ENCODE assay signal across 8 mouse cellular contexts in genomic region chr17:24163176-24163962, GRCm38 (mm10). TPM values are rescaled to one million over a fixed set of nuclear protein-coding genes. Genes with fewer than 3 reads are reported as not detected.
DNase-seq lines count a peak whose midpoint lies in the region; ATAC-seq lines count a peak whose summit lies in the region.

Gene Amdhd2, minus strand, starts transcription at chr17:24163766.

- peak; percentile 97 for DNase-seq in adipocyte (ENCODE audit: low spot score)
- peak; percentile 100 for DNase-seq in embryo, embryonic 10 days (ENCODE audit: low spot score)
- peak; percentile 99 for DNase-seq in gastrocnemius, postnatal 10 days
- peak; percentile 96 for DNase-seq in induced T-regulatory cell, adult 2 months (ENCODE audit: low read depth)
- peak; percentile 94 to 99 for DNase-seq in left cerebral cortex, adult 9 months (ENCODE audit: low spot score in 2 of 2)
- DNase-seq in right cerebral cortex, postnatal 14 days = peak; percentile 99
- DNase-seq in urinary bladder, postnatal 36 days (ENCODE audit: low spot score in 2 of 2) = peak; percentile 90 to 96

- ATAC-seq in megakaryocyte progenitor cell, adult 5-6 weeks (replicated peaks; ENCODE audit: poor library complexity) = peak; percentile 72

RNA-seq across cellular contexts. Expression of gene Amdhd2, which starts in this region (rescaled TPM):
- total RNA-seq in gastrocnemius, postnatal 10 days (2021) = 10 to 100 TPM; 12.0 to 16.6 TPM
- 21.9 and 33.7 TPM in 2 replicates for total RNA-seq in megakaryocyte progenitor cell, adult 5-6 weeks (2015)
- 65.1 and 65.5 TPM in 2 replicates for total RNA-seq in megakaryocyte progenitor cell, adult 5-6 weeks (2017)

Comparison
In these comparisons a context has a peak if more than half of its experiments do, and no peak if none do; other contexts are left out.
1. Peak in every context shown above with its lines: DNase-seq and ATAC-seq.